Mouse (Mus musculus) gastrocnemius, adult 2 months (tissue): Measurements from ENCODE around the gene Stat3. TPM values are rescaled to one million over a fixed set of nuclear protein-coding genes. Genes with fewer than 3 reads are reported as not detected.

Source experiments
- DNase-seq: peaks from one replicate; pipeline ENCODE4 v3.0.0; 2022
- H3K27ac ChIP-seq: fragments of 200-600 bp; 2 replicates; pipeline ENCODE4 v1.8.1; 2022; ENCODE audit warnings: mild to moderate bottlenecking
- H3K4me3 ChIP-seq: fragments of 200-600 bp; 2 replicates; pipeline ENCODE4 v1.8.1; 2022; ENCODE audit warnings: mild to moderate bottlenecking, moderate library complexity
- CTCF ChIP-seq: fragments of 200-600 bp; IDR thresholded peaks from 2 replicates; pipeline ENCODE4 v1.8.1; 2022; ENCODE audit warnings: antibody characterized with exemption, mild to moderate bottlenecking, moderate library complexity
- intact Hi-C: fragments of 180-260 bp; cut with DNase I; formaldehyde crosslinking; loops from one replicate; pipeline ENCODE4 v1.15.1; 2025
- total RNA-seq, 2 experiments: library from RNA; stranded (reverse); gene quantifications; 2 replicates each; pipeline ENCODE4 v1.2.3; 2021

Gene Stat3
- total RNA-seq, 2 experiments from 2014 or later, result 40.6 to 44.2 TPM

- H3K4me3 ChIP-seq, result no peak overlapping the region
- DNase-seq, result peak; percentile 11
- intact Hi-C loops, result no loop called here
- peak overlapping the region; percentile 64 for H3K27ac ChIP-seq
- no peak for TF ChIP-seq CTCF
Measured at GRCm38 (mm10) chr11:100839523-100839922, 99.8 kb downstream of the Stat3 start.

GRCm38 (mm10) chr11:100838894-100839293 lies 100.4 kb downstream of the Stat3 start:
- H3K27ac ChIP-seq, result peak overlapping the region; percentile 8; the same call in 1 of the 2 replicates
- no peak for DNase-seq
- intact Hi-C loops, result no loop called here
- no peak overlapping the region for H3K4me3 ChIP-seq
- no peak for TF ChIP-seq CTCF

GRCm38 (mm10) chr11:100836923-100837702 lies 102.2 kb downstream of the Stat3 start:
- Histone ChIP-seq H3K27ac (no peak overlapping the region), H3K4me3 (no peak overlapping the region)
- intact Hi-C loops, result no loop called here
- no peak for DNase-seq
- peak; percentile 58 for TF ChIP-seq CTCF

Other genes with a start within 250 kb of the Stat3 start
- gene Zfp385c, start 247.1 kb downstream of the Stat3 start, total RNA-seq, result under 1 TPM in 1 of 2 experiments, not detected in 1; 0.39 TPM
- under 1 TPM; 0.38 to 0.39 TPM for gene Dhx58, start 235.3 kb downstream of the Stat3 start, total RNA-seq
- gene Kat2a, start 227.1 kb downstream of the Stat3 start, total RNA-seq, result 10 to 100 TPM; 11.9 to 12.1 TPM
- not detected for gene Hspb9, start 225.7 kb downstream of the Stat3 start, total RNA-seq
- gene Rab5c, start 201.3 kb downstream of the Stat3 start, total RNA-seq, result 10 to 100 TPM; 37.6 to 40.9 TPM
- gene Kcnh4, start 179.6 kb downstream of the Stat3 start, total RNA-seq, result not detected
- gene Hcrt, start 176.6 kb downstream of the Stat3 start, total RNA-seq, result not detected
- gene Ghdc, start 168.6 kb downstream of the Stat3 start, total RNA-seq, result 1 to 10 TPM; 4.3 to 6.9 TPM
- 100 to 1,000 TPM; 139 to 145 TPM for gene Stat5b, start 88.8 kb downstream of the Stat3 start, total RNA-seq
- 10 to 100 TPM; 11.7 to 15.8 TPM for gene Stat5a, start 80.2 kb downstream of the Stat3 start, total RNA-seq
- gene Cavin1, start 31.3 kb upstream of the Stat3 start, total RNA-seq, result 100 to 1,000 TPM; 133 to 149 TPM
- 10 to 100 TPM; 59.6 to 65.2 TPM for gene Atp6v0a1, start 69.9 kb upstream of the Stat3 start, total RNA-seq
- gene Naglu, start 130.5 kb upstream of the Stat3 start, total RNA-seq, result 1 to 10 TPM; 3.3 to 4.1 TPM
- under 1 TPM in 1 of 2 experiments, not detected in 1; 0.18 TPM for gene Hsd17b1, start 138.9 kb upstream of the Stat3 start, total RNA-seq
- 1 to 10 TPM; 7.1 to 9.8 TPM for gene Coasy, start 143.0 kb upstream of the Stat3 start, total RNA-seq
- 10 to 100 TPM; 12.5 to 14.4 TPM for gene Mlx, start 147.7 kb upstream of the Stat3 start, total RNA-seq
- 1 to 10 TPM; 1.5 to 2.2 TPM for gene Psmc3ip, start 155.9 kb upstream of the Stat3 start, total RNA-seq
- gene Retreg3, start 180.4 kb upstream of the Stat3 start, total RNA-seq, result 10 to 100 TPM; 30.3 to 31.1 TPM
- gene Tubg1, start 180.4 kb upstream of the Stat3 start, total RNA-seq, result 10 to 100 TPM; 22.0 to 30.2 TPM
- 1 to 10 TPM; 2.4 to 3.6 TPM for gene Tubg2, start 216.4 kb upstream of the Stat3 start, total RNA-seq
- gene Cntnap1, start 231.0 kb upstream of the Stat3 start, total RNA-seq, result 1 to 10 TPM; 1.2 to 1.6 TPM
- 10 to 100 TPM; 20.7 to 35.3 TPM for gene Plekhh3, start 231.8 kb upstream of the Stat3 start, total RNA-seq
- gene Ccr10, start 235.9 kb upstream of the Stat3 start, total RNA-seq, result not detected